Mouse (Mus musculus) lung, embryonic 14.5 days (tissue): ENCODE data around the gene Zfp358. TPM values are rescaled to one million over a fixed set of nuclear protein-coding genes. Genes with fewer than 3 reads are reported as not detected.
A peak's percentile ranks its signal among the peaks of the same experiment; 100 is the strongest.

Source experiments
- ATAC-seq: fragments of 200-750 bp; cut with Nextera tagmentation; 2 replicates; pipeline ENCODE4 v1.8.0; 2017; ENCODE audit warnings: mild to moderate bottlenecking, moderate TSS enrichment, moderate library complexity; ENCODE audit not compliant: insufficient read depth
- DNase-seq: peaks from one replicate; pipeline ENCODE4 v3.0.0-alpha.2; 2015
- H3K27ac ChIP-seq: fragments of 300-500 bp; sonication (generic); 2 replicates; pipeline ENCODE4 v1.5.1; 2014; ENCODE audit warnings: low read depth, mild to moderate bottlenecking, moderate library complexity
- H3K27me3 ChIP-seq: fragments of 300-500 bp; sonication (generic); 2 replicates; pipeline ENCODE4 v1.6.1; 2014; ENCODE audit warnings: low read length, control low read depth; ENCODE audit not compliant: insufficient read depth
- H3K36me3 ChIP-seq: fragments of 300-500 bp; sonication (generic); 2 replicates; pipeline ENCODE4 v1.6.1; 2014; ENCODE audit warnings: control low read depth; ENCODE audit not compliant: insufficient read depth
- H3K4me1 ChIP-seq: fragments of 300-500 bp; sonication (generic); 2 replicates; pipeline ENCODE4 v1.6.1; 2014; ENCODE audit warnings: antibody characterized with exemption, control low read depth; ENCODE audit not compliant: insufficient read depth
- H3K4me2 ChIP-seq: fragments of 300-500 bp; sonication (generic); 2 replicates; pipeline ENCODE4 v1.6.1; 2014; ENCODE audit warnings: mild to moderate bottlenecking
- H3K4me3 ChIP-seq: fragments of 300-500 bp; sonication (generic); 2 replicates; pipeline ENCODE4 v1.5.1; 2014; ENCODE audit warnings: low read depth, low read length
- H3K9ac ChIP-seq: fragments of 300-500 bp; sonication (generic); 2 replicates; pipeline ENCODE4 v1.6.1; 2014
- H3K9me3 ChIP-seq: fragments of 300-500 bp; sonication (generic); 2 replicates; pipeline ENCODE4 v1.6.1; 2016; ENCODE audit warnings: low read depth, low read length, control low read depth
- CTCF ChIP-seq: IDR thresholded peaks from 2 replicates; pipeline ENCODE4 v1.5.1; 2016; ENCODE audit warnings: antibody characterized with exemption, low read depth
- WGBS: fragments of 180-500 bp; shearing (Covaris S2); extraction: QIAGEN DNeasy Blood & Tissue Kit; methylation state at CpG from one replicate; pipeline ENCODE4 v1.1.7; 2014; 5-methylcytosine and 5-hydroxymethylcytosine counted together
- polyA plus RNA-seq: library from polyadenylated mRNA; unstranded; fragments of >200 nt; fragmentation: Nextera tagmentation; extraction: Ambion mirVana; gene quantifications from 2 replicates; pipeline ENCODE4 v1.2.1, GENCODE M21; 2014

The Zfp358 gene
- 19.9 and 21.7 TPM in 2 replicates for polyA plus RNA-seq

DNA sequence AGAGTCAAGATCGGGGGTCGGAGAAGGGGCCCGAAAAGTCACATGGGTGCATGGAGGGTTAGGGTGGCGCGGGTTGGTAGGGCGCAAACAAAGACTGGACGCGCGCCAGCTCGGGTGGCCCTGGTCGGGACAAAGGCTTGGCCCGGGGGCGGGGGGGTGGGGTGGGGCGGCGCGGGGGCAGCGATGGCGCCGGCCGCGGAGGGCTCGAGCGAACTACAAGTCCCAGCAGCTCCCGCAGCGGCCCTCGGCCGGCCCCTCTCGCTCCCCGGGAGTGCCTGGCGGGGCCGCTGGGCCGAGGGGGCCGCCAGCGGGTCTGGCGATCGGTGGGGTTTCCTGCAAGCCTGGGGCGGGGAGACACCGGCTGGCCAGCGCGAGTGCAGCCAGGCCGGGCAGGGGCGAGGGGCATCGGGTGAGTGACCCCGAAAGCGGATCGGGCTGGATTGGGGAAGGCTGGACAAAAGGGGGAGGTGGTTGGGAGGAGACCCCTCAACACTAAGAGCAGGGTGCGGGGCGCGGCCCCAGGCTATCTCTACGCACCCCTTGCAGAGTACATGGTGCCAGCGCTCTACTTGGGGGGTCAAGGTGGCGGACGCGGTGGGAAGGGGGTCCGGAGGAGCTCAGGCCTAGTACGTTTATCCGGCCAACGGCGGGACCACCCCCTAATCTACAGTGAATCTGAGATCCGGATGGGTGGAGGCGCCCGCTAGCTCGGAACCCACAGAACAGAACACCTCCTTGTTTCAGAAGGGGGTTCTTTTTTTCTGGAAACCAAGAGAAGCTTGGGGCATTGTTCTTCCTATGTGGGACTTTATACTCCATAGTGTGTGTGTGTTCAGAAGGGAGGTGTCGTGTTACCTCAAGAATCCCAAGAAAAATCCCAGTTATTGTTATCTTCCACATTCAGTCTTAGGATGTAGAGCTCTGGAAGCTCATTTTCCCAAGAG, at the start of gene Zfp358:
Gene Zfp358 (plus strand): TSS at position 238 of the 944 bp plus-strand sequence.
- Histone ChIP-seq H3K4me1 (peaks cover 2% of the 10 kb centered on the region; the same call in 1 of the 2 replicates), H3K4me2 (peak within 1 kb of the TSS; percentile 85), H3K9me3 (no peaks in the 10 kb centered on the region; the same call in 1 of the 2 replicates), H3K27me3 (no peaks in the 10 kb centered on the region), H3K9ac (peak within 1 kb of the TSS; percentile 97), H3K4me3 (peak within 1 kb of the TSS; percentile 91), H3K36me3 (peaks cover 33% of the 10 kb centered on the region), H3K27ac (peak within 1 kb of the TSS; percentile 87)
- TF ChIP-seq CTCF = no peak
- DNase-seq (peak; percentile 89), ATAC-seq (peak; percentile 95)
- WGBS = under 1% methylated on average over 55 of the region's 64 CpGs

DNA sequence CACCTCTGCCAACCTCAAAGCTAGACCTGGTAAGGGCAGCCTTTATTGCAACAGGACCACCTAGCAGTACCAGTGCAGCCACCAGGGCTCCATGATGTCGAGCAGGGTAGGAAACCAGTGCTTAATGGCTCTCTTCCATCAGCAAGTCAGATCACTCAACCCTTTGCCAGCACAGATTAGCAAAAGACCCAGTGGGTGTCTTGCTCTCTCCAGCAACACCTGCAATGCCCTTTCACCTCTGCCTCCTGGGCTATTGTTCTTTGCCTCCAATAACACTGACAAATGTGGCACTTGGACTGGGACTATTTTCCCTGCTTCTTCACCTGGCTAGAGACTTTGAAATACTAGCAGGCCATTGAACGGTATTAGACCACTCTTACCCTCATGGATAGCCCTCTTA, 43.7 kb upstream of the Zfp358 start:
- Histone ChIP-seq H3K9ac (no peak overlapping the region), H3K4me1 (no peaks in the 10 kb centered on the region), H3K4me2 (no peak overlapping the region), H3K27me3 (no peaks in the 10 kb centered on the region), H3K36me3 (peaks cover 71% of the 10 kb centered on the region), H3K4me3 (no peak overlapping the region), H3K27ac (no peak overlapping the region), H3K9me3 (no peaks in the 10 kb centered on the region)
- TF ChIP-seq CTCF = no peak
- DNase-seq (no peak), ATAC-seq (no peak)
- WGBS = 85% methylated on average over 2 of the region's 2 CpGs

DNA sequence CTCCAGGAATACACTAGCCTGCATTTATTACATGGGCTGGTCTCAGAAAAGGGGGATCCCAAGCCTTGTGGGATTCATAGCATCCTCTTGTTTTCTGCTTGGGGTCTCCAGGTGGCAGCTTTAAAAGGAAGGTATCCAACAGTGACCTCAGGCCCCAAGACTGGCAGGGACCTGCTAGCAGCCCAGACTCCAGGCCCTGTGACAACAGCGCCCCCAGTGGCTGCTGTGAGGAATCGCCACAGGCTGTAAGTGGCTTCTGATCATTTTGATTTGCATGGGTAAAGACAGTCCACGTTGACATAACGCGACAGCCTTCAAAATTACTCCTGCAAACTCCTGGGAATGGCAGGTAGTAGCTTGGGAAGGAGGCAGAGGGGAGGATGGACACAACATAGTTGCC, 42.3 kb upstream of the Zfp358 start:
- Histone ChIP-seq H3K9ac (no peak overlapping the region), H3K27ac (no peak overlapping the region), H3K9me3 (no peaks in the 10 kb centered on the region), H3K4me1 (no peaks in the 10 kb centered on the region), H3K27me3 (no peaks in the 10 kb centered on the region), H3K4me2 (no peak overlapping the region), H3K4me3 (no peak overlapping the region), H3K36me3 (peaks cover 82% of the 10 kb centered on the region)
- ATAC-seq (0 out of 2 replicates have a peak, but pooled peaks have one; percentile 29), DNase-seq (peak; percentile 74)
- 34% methylated on average over 5 of the region's 5 CpGs for WGBS
- TF ChIP-seq CTCF = peak; percentile 90

DNA sequence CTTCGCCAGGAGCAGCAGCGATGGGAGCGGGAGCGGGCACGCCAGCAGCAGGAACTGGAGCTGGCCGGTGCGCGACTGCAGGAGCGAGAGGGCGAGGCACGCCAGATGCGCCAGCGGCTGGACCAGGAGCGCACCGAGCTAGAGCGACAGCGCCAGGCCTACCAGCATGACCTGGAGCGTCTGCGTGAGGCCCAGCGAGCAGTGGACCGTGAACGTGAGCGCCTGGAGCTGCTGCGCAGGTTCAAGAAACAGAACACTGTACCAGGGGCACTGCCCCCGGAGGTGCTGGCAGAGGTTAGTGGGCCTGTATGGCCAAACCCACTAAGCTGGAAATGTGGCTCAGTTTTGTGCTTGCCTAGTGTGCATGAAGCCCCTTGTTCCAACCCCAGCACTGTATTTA, 40.9 kb upstream of the Zfp358 start:
- 97% methylated on average over 25 of the region's 25 CpGs for WGBS
- ATAC-seq = no peak
- Histone ChIP-seq H3K4me2 (no peak overlapping the region), H3K4me1 (no peaks in the 10 kb centered on the region), H3K36me3 (peaks cover 89% of the 10 kb centered on the region), H3K4me3 (no peak overlapping the region), H3K9ac (no peak overlapping the region), H3K9me3 (no peaks in the 10 kb centered on the region), H3K27ac (no peak overlapping the region), H3K27me3 (no peaks in the 10 kb centered on the region)
- no peak for TF ChIP-seq CTCF
- no peak for DNase-seq

DNA sequence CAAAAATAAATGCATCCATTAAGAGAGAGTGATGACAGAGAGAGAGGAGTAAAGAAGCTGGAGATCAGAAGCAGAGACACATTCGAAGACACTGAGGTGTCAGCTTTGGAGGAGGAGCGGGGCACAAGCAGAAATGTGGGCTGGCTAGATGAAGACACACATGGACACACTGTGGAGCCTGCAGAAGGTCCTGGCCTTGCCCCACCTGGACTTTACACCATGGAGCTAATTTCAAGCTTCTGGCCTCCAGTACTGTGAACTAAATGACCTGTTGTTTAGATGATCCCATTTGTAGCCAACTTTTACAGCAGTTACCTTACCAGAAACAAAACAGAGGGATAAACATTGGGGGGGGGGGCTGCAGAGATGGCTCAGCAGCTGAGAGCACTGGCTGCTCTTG, 29.7 kb upstream of the Zfp358 start:
- no peak overlapping the region for H3K4me2 ChIP-seq
- 90% methylated on average over 2 of the region's 2 CpGs for WGBS

DNA sequence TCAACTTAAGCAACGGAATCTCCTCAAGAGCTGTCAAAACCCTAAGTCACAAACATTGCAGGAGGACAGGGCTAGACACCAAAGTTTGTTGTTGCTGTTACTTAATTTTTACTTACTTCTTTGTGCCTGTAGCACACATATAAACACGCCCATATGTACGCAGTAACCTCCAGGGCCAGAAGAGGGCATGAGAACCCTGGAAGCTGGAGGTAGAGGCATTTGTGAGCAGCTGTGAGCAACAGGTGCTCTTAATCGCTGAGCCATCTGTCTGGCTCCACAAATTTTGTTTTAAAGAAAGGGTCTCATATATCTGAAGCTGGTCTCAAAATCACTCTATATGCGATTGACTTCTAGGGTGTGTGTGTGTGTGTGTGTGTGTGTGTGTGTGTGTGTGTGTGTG, 28.6 kb upstream of the Zfp358 start:
- Histone ChIP-seq H3K4me2 (no peak overlapping the region), H3K27ac (no peak overlapping the region), H3K4me1 (peaks cover 4% of the 10 kb centered on the region), H3K9ac (no peak overlapping the region), H3K9me3 (no peaks in the 10 kb centered on the region), H3K36me3 (0 out of 2 replicates have a peak, but pooled peaks cover 4% of the 10 kb centered on the region), H3K27me3 (no peaks in the 10 kb centered on the region), H3K4me3 (no peak overlapping the region)
- peak; percentile 68 for DNase-seq
- TF ChIP-seq CTCF = peak; percentile 64
- ATAC-seq = no peak
- WGBS = 44% methylated on average over 5 of the region's 5 CpGs

More for the DNA sequence above, 29.7 kb upstream of the Zfp358 start:
- Histone ChIP-seq H3K4me1 (peaks cover 4% of the 10 kb centered on the region), H3K27me3 (no peaks in the 10 kb centered on the region), H3K9me3 (no peaks in the 10 kb centered on the region), H3K27ac (no peak overlapping the region), H3K9ac (no peak overlapping the region), H3K36me3 (peaks cover 13% of the 10 kb centered on the region), H3K4me3 (no peak overlapping the region)
- DNase-seq (no peak), ATAC-seq (no peak)
- TF ChIP-seq CTCF = no peak
